Mouse (Mus musculus): ENCODE measurements around the gene Cntnap1. TPM values are rescaled to one million over a fixed set of nuclear protein-coding genes. Genes with fewer than 3 reads are reported as not detected.
A peak's percentile ranks its signal among the peaks of the same experiment; 100 is the strongest.

Gene Cntnap1
- polyA plus RNA-seq, 1 experiment: 0.28 TPM

DNA sequence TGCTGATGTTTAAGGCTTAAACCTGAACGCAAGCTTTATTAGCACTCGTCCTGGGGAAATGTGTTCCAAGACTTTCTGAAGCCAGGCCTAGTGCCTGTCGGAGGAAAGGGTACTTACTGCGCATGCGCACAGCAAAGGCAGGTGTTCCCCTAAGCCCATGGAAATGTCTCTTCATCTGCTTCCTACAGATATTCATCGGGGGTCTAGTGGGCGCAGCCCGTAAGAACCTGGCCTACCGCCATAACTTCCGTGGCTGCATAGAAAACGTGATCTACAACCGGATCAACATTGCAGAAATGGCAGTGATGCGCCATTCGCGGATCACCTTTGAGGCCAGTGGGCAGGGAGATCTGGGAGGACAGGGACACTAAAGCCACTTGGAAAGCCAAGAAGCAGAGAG, 9.0 kb downstream of the Cntnap1 start:
- TF ChIP-seq FOSL1 (IDR thresholded peaks at IDR 0.05; ENCODE audit: insufficient read depth, low read length, poor library complexity, severe bottlenecking) (no peak), MYOD1 (IDR thresholded peaks at IDR 0.05; ENCODE audit: control insufficient read depth, insufficient read length, low read depth) (no peak), MAX (IDR thresholded peaks at IDR 0.05) (no peak), USF1 (IDR thresholded peaks at IDR 0.05; ENCODE audit: low read depth) (no peak), MYOG (IDR thresholded peaks at IDR 0.05; ENCODE audit: control insufficient read depth, extremely low read depth, insufficient read length) (no peak), CEBPB (IDR thresholded peaks at IDR 0.05; ENCODE audit: low read depth) (no peak), CTCF (IDR thresholded peaks at IDR 0.05; ENCODE audit: control insufficient read depth, insufficient read depth, insufficient read length) (no peak)
- no peak overlapping the region for H3ac ChIP-seq (ENCODE audit: control insufficient read depth, insufficient read length, low read depth)
- no peaks in the 10 kb centered on the region for H3K79me2 ChIP-seq (ENCODE audit: control insufficient read depth, insufficient read depth)
- no peaks in the 10 kb centered on the region for H3K79me3 ChIP-seq (ENCODE audit: low read depth)
- H3K27me3 ChIP-seq (ENCODE audit: control insufficient read depth, insufficient read depth, insufficient read length): no peaks in the 10 kb centered on the region
- H3K4me3 ChIP-seq (ENCODE audit: insufficient read depth, poor library complexity, severe bottlenecking): no peak overlapping the region
- no peaks in the 10 kb centered on the region for H3K36me3 ChIP-seq (ENCODE audit: control insufficient read depth, insufficient read depth)

DNA sequence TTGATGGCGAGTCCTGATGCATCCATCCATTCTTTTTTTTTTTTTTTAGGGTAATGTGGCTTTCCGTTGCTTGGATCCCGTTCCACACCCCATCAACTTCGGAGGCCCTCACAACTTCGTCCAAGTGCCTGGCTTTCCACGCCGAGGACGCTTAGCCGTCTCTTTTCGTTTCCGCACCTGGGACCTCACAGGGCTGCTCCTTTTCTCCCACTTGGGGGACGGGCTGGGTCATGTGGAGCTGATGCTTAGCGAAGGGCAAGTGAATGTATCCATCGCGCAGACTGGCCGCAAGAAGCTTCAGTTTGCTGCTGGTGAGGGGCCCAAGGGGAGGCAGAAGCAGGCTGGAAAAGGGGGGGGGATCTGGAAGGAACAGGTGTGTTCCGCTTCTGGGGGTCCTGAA, 9.9 kb downstream of the Cntnap1 start:
- no peaks in the 10 kb centered on the region for H3K36me3 ChIP-seq (ENCODE audit: control insufficient read depth, insufficient read depth)
- no peak overlapping the region for H3ac ChIP-seq (ENCODE audit: control insufficient read depth, insufficient read length, low read depth)
- H3K79me3 ChIP-seq (ENCODE audit: low read depth): no peaks in the 10 kb centered on the region
- H3K79me2 ChIP-seq (ENCODE audit: control insufficient read depth, insufficient read depth): no peaks in the 10 kb centered on the region
- H3K27me3 ChIP-seq (ENCODE audit: control insufficient read depth, insufficient read depth, insufficient read length): no peaks in the 10 kb centered on the region
- no peak for TF ChIP-seq MYOD1 (IDR thresholded peaks at IDR 0.05; ENCODE audit: control insufficient read depth, insufficient read length, low read depth)
- no peak for TF ChIP-seq MYOG (IDR thresholded peaks at IDR 0.05; ENCODE audit: control insufficient read depth, extremely low read depth, insufficient read length)
- TF ChIP-seq USF1 (IDR thresholded peaks at IDR 0.05; ENCODE audit: low read depth): no peak
- TF ChIP-seq MAX (IDR thresholded peaks at IDR 0.05): no peak
- TF ChIP-seq FOSL1 (IDR thresholded peaks at IDR 0.05; ENCODE audit: insufficient read depth, low read length, poor library complexity, severe bottlenecking): no peak
- no peak for TF ChIP-seq CEBPB (IDR thresholded peaks at IDR 0.05; ENCODE audit: low read depth)
- TF ChIP-seq CTCF (IDR thresholded peaks at IDR 0.05; ENCODE audit: control insufficient read depth, insufficient read depth, insufficient read length): no peak
- H3K4me3 ChIP-seq (ENCODE audit: insufficient read depth, poor library complexity, severe bottlenecking): no peak overlapping the region

DNA sequence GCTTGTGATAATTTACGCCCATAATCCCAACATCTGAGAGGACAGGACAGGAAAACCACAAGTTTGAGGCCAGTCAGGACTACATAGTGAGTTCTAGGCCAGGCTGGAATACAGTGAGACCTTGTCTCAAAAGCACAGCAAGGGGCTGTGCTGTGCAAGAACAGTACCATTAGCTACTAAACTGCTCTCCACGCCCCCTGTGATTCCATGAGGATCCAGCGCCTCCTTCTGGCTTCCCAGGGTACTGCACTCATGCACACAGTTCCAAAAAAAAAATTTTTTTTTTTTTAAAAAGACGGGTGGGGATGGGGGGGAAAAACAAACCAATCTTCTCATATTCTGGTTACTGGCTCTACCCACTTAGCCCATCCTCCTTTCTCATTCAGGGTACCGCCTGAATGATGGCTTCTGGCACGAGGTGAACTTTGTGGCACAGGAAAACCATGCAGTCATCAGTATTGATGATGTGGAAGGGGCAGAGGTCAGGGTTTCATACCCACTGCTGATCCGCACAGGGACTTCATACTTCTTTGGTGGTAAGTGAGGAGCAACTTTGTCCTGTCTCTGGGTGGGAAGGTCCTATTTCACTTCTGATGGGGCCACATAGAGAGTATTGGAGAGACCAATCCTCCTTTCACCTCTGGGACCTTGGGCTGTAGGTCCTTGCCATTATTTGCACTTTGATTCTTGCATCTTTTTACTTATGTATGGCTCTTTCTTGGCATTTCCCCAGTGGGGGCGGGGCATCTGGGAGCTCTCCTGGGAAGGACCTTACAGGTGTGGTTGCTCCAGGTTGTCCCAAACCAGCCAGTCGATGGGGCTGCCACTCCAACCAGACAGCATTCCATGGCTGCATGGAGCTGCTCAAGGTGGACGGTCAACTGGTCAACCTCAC, 10.8 kb downstream of the Cntnap1 start:
- no peaks in the 10 kb centered on the region for H3K36me3 ChIP-seq (ENCODE audit: control insufficient read depth, insufficient read depth)

DNA sequence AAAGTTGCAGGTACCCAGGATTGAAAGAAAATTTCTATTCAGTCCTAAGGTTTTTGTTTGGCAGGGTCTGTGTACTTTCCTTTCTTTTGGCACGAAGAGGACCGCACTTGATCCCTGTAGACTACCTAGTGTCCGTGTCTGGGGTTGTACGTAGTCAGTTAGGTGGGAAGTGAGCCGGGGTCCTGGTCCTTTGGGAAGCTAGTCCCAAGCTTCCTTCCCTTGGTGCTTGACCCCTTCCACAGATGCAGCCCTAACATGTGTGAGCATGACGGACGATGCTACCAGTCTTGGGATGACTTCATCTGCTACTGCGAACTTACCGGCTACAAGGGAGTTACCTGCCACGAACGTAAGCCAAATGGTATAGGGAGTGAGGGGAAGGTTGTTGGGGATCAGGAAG, 11.6 kb downstream of the Cntnap1 start:
- no peak overlapping the region for H3ac ChIP-seq (ENCODE audit: control insufficient read depth, insufficient read length, low read depth)
- no peaks in the 10 kb centered on the region for H3K79me3 ChIP-seq (ENCODE audit: low read depth)
- H3K27me3 ChIP-seq (ENCODE audit: control insufficient read depth, insufficient read depth, insufficient read length): no peaks in the 10 kb centered on the region
- no peaks in the 10 kb centered on the region for H3K36me3 ChIP-seq (ENCODE audit: control insufficient read depth, insufficient read depth)
- no peak overlapping the region for H3K4me3 ChIP-seq (ENCODE audit: insufficient read depth, poor library complexity, severe bottlenecking)
- no peak for TF ChIP-seq MYOG (IDR thresholded peaks at IDR 0.05; ENCODE audit: control insufficient read depth, extremely low read depth, insufficient read length)
- TF ChIP-seq MAX (IDR thresholded peaks at IDR 0.05): no peak
- no peak for TF ChIP-seq CTCF (IDR thresholded peaks at IDR 0.05; ENCODE audit: control insufficient read depth, insufficient read depth, insufficient read length)
- TF ChIP-seq MYOD1 (IDR thresholded peaks at IDR 0.05; ENCODE audit: control insufficient read depth, insufficient read length, low read depth): no peak
- TF ChIP-seq FOSL1 (IDR thresholded peaks at IDR 0.05; ENCODE audit: insufficient read depth, low read length, poor library complexity, severe bottlenecking): no peak
- TF ChIP-seq USF1 (IDR thresholded peaks at IDR 0.05; ENCODE audit: low read depth): no peak
- no peak for TF ChIP-seq CEBPB (IDR thresholded peaks at IDR 0.05; ENCODE audit: low read depth)
- H3K79me2 ChIP-seq (ENCODE audit: control insufficient read depth, insufficient read depth): no peaks in the 10 kb centered on the region

More for the DNA sequence above, 10.8 kb downstream of the Cntnap1 start:
- Histone ChIP-seq H3K79me2 (ENCODE audit: control insufficient read depth, insufficient read depth) (no peaks in the 10 kb centered on the region), H3K27me3 (ENCODE audit: control insufficient read depth, insufficient read depth, insufficient read length) (no peaks in the 10 kb centered on the region), H3ac (ENCODE audit: control insufficient read depth, insufficient read length, low read depth) (no peak overlapping the region), H3K4me3 (ENCODE audit: insufficient read depth, poor library complexity, severe bottlenecking) (no peak overlapping the region), H3K79me3 (ENCODE audit: low read depth) (no peaks in the 10 kb centered on the region)
- TF ChIP-seq FOSL1 (IDR thresholded peaks at IDR 0.05; ENCODE audit: insufficient read depth, low read length, poor library complexity, severe bottlenecking): no peak
- TF ChIP-seq CTCF (IDR thresholded peaks at IDR 0.05; ENCODE audit: control insufficient read depth, insufficient read depth, insufficient read length): peak; percentile 62
- no peak for TF ChIP-seq USF1 (IDR thresholded peaks at IDR 0.05; ENCODE audit: low read depth)
- TF ChIP-seq MYOD1 (IDR thresholded peaks at IDR 0.05; ENCODE audit: control insufficient read depth, insufficient read length, low read depth): no peak
- no peak for TF ChIP-seq CEBPB (IDR thresholded peaks at IDR 0.05; ENCODE audit: low read depth)

DNA sequence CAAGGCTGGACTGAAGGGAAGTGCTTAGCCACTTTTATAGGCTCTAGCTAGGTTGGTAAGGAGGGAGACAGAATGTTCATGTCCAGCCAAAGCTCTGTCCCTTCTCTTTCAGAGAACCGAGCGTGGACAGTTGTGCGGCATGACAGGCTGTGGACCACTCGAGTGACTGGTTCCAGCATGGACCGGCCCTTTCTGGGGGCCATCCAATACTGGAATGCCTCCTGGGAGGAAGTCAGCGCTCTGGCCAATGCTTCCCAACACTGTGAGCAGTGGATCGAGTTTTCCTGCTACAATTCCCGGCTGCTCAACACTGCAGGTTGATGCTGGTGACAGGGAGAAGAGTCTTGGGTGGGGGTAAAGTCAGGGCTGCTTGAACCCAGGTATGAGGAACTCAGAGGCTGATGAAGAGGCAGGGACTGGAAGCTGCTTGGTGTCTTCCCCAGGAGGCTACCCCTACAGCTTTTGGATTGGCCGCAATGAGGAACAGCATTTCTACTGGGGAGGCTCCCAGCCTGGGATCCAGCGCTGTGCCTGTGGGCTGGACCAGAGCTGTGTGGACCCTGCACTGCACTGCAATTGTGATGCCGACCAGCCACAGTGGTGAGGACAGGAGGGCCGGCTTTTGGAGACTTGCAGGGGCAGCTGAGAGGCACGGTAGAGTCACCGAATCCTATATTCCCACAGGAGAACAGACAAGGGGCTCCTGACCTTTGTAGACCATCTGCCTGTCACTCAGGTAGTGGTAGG, 12.6 kb downstream of the Cntnap1 start:
- Histone ChIP-seq H3K79me3 (ENCODE audit: low read depth) (no peaks in the 10 kb centered on the region), H3K36me3 (ENCODE audit: control insufficient read depth, insufficient read depth) (no peaks in the 10 kb centered on the region), H3K79me2 (ENCODE audit: control insufficient read depth, insufficient read depth) (no peaks in the 10 kb centered on the region), H3ac (ENCODE audit: control insufficient read depth, insufficient read length, low read depth) (no peak overlapping the region), H3K4me3 (ENCODE audit: insufficient read depth, poor library complexity, severe bottlenecking) (no peak overlapping the region), H3K27me3 (ENCODE audit: control insufficient read depth, insufficient read depth, insufficient read length) (no peaks in the 10 kb centered on the region)
- TF ChIP-seq CEBPB (IDR thresholded peaks at IDR 0.05; ENCODE audit: low read depth): no peak
- TF ChIP-seq MAX (IDR thresholded peaks at IDR 0.05): no peak
- TF ChIP-seq MYOD1 (IDR thresholded peaks at IDR 0.05; ENCODE audit: control insufficient read depth, insufficient read length, low read depth): no peak
- TF ChIP-seq FOSL1 (IDR thresholded peaks at IDR 0.05; ENCODE audit: insufficient read depth, low read length, poor library complexity, severe bottlenecking): no peak
- TF ChIP-seq USF1 (IDR thresholded peaks at IDR 0.05; ENCODE audit: low read depth): no peak
- no peak for TF ChIP-seq CTCF (IDR thresholded peaks at IDR 0.05; ENCODE audit: control insufficient read depth, insufficient read depth, insufficient read length)
- TF ChIP-seq MYOG (IDR thresholded peaks at IDR 0.05; ENCODE audit: control insufficient read depth, extremely low read depth, insufficient read length): no peak
